Mouse (Mus musculus) liver, embryonic 11.5 days (tissue): ENCODE results near the gene Icmt. TPM values are rescaled to one million over a fixed set of nuclear protein-coding genes. Genes with fewer than 3 reads are reported as not detected.
A peak's percentile ranks its signal among the peaks of the same experiment; 100 is the strongest.

ENCODE experiments used
- ATAC-seq: fragments of 200-750 bp; cut with Nextera tagmentation; replicated peaks from 2 replicates; pipeline ENCODE4 v1.8.0; 2017; ENCODE audit warnings: moderate number of reproducible peaks, mild to moderate bottlenecking, moderate TSS enrichment, moderate library complexity; ENCODE audit not compliant: low FRiP score
- DNase-seq: peaks from one replicate; pipeline ENCODE4 v3.0.0-alpha.2; 2017; ENCODE audit warnings: low spot score
- H3K27ac ChIP-seq: fragments of 300-500 bp; sonication (generic); 2 replicates; pipeline ENCODE4 v1.5.1; 2014; ENCODE audit warnings: mild to moderate bottlenecking, low read depth, low read length, control low read depth
- H3K27me3 ChIP-seq: fragments of 300-500 bp; sonication (generic); replicated peaks from 2 replicates; pipeline ENCODE4 v1.6.1; 2014; ENCODE audit warnings: low read length, mixed read lengths; ENCODE audit not compliant: control insufficient read depth, insufficient read depth
- H3K36me3 ChIP-seq: fragments of 300-500 bp; sonication (generic); 2 replicates; pipeline ENCODE4 v1.6.1; 2014; ENCODE audit warnings: mild to moderate bottlenecking, low read length, moderate library complexity, mixed read lengths; ENCODE audit not compliant: control insufficient read depth, insufficient read depth
- H3K4me1 ChIP-seq: fragments of 300-500 bp; sonication (generic); replicated peaks from 2 replicates; pipeline ENCODE4 v1.6.1; 2014; ENCODE audit warnings: low read length, mixed read lengths; ENCODE audit not compliant: control insufficient read depth, insufficient read depth
- H3K4me2 ChIP-seq: fragments of 300-500 bp; sonication (generic); 2 replicates; pipeline ENCODE4 v1.6.1; 2014; ENCODE audit warnings: mild to moderate bottlenecking, control low read depth, moderate library complexity
- H3K4me3 ChIP-seq: fragments of 300-500 bp; sonication (generic); 2 replicates; pipeline ENCODE4 v1.5.1; 2014; ENCODE audit warnings: low read depth, low read length, control low read depth
- H3K9ac ChIP-seq: fragments of 300-500 bp; sonication (generic); 2 replicates; pipeline ENCODE4 v1.6.1; 2014; ENCODE audit warnings: low read depth, low read length, control low read depth
- H3K9me3 ChIP-seq: fragments of 300-500 bp; sonication (generic); 2 replicates; pipeline ENCODE4 v1.6.1; 2016; ENCODE audit warnings: low read length, inconsistent platforms, mixed read lengths; ENCODE audit not compliant: control insufficient read depth
- WGBS: fragments of 180-500 bp; shearing (Covaris S2); extraction: QIAGEN DNeasy Blood & Tissue Kit; methylation state at CpG from one replicate; pipeline ENCODE4 v1.1.7; 2014; 5-methylcytosine and 5-hydroxymethylcytosine counted together
- polyA plus RNA-seq: library from polyadenylated mRNA; unstranded; fragments of >200 nt; fragmentation: Nextera tagmentation; extraction: Ambion mirVana; gene quantifications from 2 replicates; pipeline ENCODE4 v1.2.1, GENCODE M21; 2014

Icmt gene
- polyA plus RNA-seq = 20.6 and 21.1 TPM in 2 replicates

DNA sequence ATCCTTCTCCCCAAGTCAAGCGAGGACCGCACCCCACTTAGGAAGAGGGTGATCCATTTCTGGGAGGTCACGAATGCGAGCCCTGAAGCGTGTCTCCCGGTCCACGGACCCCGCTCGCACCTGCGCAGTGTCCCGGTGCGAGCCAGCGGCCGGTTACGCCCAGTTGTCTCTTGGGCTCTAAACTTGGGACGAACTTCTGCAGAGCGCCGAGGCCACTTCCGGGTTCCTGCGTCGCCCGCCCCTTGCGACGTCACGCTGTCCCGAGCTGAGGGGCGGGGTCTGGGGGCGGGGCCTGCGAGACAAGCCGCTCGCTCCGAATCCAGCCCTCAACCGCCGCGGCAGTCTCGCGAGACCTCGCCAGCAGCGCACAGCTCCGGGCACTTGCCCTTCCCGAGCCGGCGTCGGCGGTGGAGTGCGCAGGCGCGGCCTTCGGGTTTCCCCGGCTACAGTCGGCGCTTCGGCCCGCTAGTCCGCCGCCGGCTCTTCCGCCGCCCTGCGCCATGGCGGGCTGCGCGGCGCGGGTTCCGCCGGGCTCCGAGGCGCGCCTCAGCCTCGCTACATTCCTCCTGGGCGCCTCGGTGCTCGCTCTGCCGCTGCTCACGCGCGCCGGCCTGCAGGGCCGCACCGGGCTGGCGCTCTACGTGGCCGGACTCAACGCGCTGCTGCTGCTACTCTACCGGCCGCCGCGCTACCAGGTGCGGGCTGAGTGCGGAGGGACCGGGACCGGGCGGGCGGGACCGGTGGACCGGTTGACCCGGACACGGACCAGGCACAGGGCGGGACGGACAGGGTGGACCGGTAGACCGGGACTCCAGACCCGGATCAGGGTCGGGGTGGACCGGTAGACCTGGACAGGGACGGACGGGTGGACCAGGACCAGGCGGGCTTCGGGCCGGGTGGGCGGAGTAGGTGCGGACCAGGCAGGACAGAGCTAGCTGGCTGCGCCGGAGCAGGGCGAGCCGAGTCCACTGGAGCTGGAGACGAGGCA, at the start of gene Icmt:
TSS of gene Icmt (plus strand) at position 354 of the 988 bp plus-strand sequence.
- peak within 1 kb of the TSS; percentile 88 for H3K4me3 ChIP-seq
- H3K27ac ChIP-seq = peak within 1 kb of the TSS; percentile 81
- H3K36me3 ChIP-seq = peaks cover 9% of the 10 kb centered on the region; the same call in 1 of the 2 replicates
- WGBS = under 1% methylated on average over 119 of the region's 119 CpGs
- peak; percentile 93 for ATAC-seq
- H3K4me1 ChIP-seq = peaks cover 18% of the 10 kb centered on the region
- peaks cover 17% of the 10 kb centered on the region for H3K27me3 ChIP-seq
- H3K9ac ChIP-seq = peak within 1 kb of the TSS; percentile 95
- peak; percentile 99 for DNase-seq
- H3K9me3 ChIP-seq = no peaks in the 10 kb centered on the region
- H3K4me2 ChIP-seq = peak within 1 kb of the TSS; percentile 96

GRCm38 (mm10) chr4:152250615-152251014, 46.4 kb upstream of the Icmt start:
- H3K4me1 ChIP-seq = no peaks in the 10 kb centered on the region
- WGBS = 83% methylated on average over 6 of the region's 6 CpGs

GRCm38 (mm10) chr4:152253183-152253759, 43.8 kb upstream of the Icmt start:
- ATAC-seq (no peak), DNase-seq (no peak)
- 67% methylated on average over 9 of the region's 9 CpGs for WGBS
- H3K4me2 ChIP-seq = no peak overlapping the region
- no peak overlapping the region for H3K27ac ChIP-seq
- no peaks in the 10 kb centered on the region for H3K4me1 ChIP-seq
- no peaks in the 10 kb centered on the region for H3K36me3 ChIP-seq
- H3K27me3 ChIP-seq = no peaks in the 10 kb centered on the region
- H3K4me3 ChIP-seq = no peak overlapping the region
- no peaks in the 10 kb centered on the region for H3K9me3 ChIP-seq
- H3K9ac ChIP-seq = no peak overlapping the region

More at GRCm38 (mm10) chr4:152250615-152251014, 46.4 kb upstream of the Icmt start:
- no peak overlapping the region for H3K27ac ChIP-seq
- no peaks in the 10 kb centered on the region for H3K36me3 ChIP-seq
- H3K9ac ChIP-seq = no peak overlapping the region
- no peaks in the 10 kb centered on the region for H3K9me3 ChIP-seq
- no peak for DNase-seq
- no peak overlapping the region for H3K4me2 ChIP-seq
- H3K27me3 ChIP-seq = no peaks in the 10 kb centered on the region
- no peak for ATAC-seq
- H3K4me3 ChIP-seq = no peak overlapping the region

DNA sequence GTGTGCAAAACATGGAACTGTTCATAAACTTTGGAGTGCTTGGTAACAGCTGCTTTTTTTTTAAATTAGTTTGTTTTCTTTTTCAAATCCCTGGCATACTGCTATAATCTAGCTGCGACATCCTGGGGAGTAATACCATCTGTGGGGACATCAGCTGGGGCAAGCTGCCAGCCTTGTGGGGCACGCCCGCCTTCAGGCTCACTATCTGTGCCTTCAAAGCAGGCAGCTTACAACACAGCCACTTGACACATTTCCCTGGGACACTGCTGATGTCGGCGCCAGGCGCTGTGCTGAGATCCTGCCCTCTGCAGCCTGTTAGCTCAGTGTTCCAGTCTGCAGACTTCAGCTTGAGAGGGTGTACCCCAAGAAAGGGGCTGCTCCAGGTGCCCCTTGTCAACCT, 40.0 kb upstream of the Icmt start:
- WGBS = 57% methylated on average over 6 of the region's 6 CpGs
- no peak overlapping the region for H3K4me3 ChIP-seq
- H3K27ac ChIP-seq = no peak overlapping the region
- H3K36me3 ChIP-seq = no peaks in the 10 kb centered on the region
- no peak for DNase-seq
- peak; percentile 79 for ATAC-seq
- H3K9ac ChIP-seq = no peak overlapping the region
- 0 out of 2 replicates have a peak, but pooled peaks cover 4% of the 10 kb centered on the region for H3K4me1 ChIP-seq
- H3K4me2 ChIP-seq = no peak overlapping the region
- no peaks in the 10 kb centered on the region for H3K27me3 ChIP-seq
- no peaks in the 10 kb centered on the region for H3K9me3 ChIP-seq

GRCm38 (mm10) chr4:152260451-152260850, 36.6 kb upstream of the Icmt start:
- DNase-seq = no peak
- Histone ChIP-seq H3K4me1 (peaks cover 30% of the 10 kb centered on the region), H3K9ac (no peak overlapping the region), H3K9me3 (no peaks in the 10 kb centered on the region), H3K27me3 (no peaks in the 10 kb centered on the region), H3K27ac (no peak overlapping the region), H3K4me3 (no peak overlapping the region), H3K36me3 (no peaks in the 10 kb centered on the region), H3K4me2 (no peak overlapping the region)
- no peak for ATAC-seq
- WGBS = 84% methylated on average over 8 of the region's 8 CpGs

DNA sequence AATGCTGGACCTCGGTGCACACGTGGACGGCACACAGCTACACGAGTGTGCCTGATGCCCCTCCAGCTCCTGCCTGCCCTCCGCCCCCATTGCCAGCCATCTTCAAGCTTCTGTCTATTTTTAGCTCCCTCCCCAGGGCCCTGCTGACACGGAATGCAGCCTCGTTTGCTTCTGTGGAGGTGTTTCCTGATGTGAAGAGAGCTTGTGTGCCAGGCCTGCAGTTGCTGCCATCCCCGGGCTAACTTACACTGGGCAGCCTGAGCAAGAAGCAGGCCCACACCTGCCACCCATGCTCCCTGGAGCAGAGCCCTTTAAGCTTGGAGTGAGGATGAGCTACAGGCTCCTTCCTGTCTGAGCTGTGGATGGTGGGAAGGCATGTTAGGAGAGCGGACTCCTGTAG, 34.8 kb upstream of the Icmt start:
- 67% methylated on average over 9 of the region's 9 CpGs for WGBS
- no peaks in the 10 kb centered on the region for H3K27me3 ChIP-seq
- ATAC-seq = no peak
- peaks cover 30% of the 10 kb centered on the region for H3K4me1 ChIP-seq
- no peaks in the 10 kb centered on the region for H3K9me3 ChIP-seq
- no peak overlapping the region for H3K27ac ChIP-seq
- DNase-seq = no peak
- no peaks in the 10 kb centered on the region for H3K36me3 ChIP-seq
- H3K4me2 ChIP-seq = no peak overlapping the region
- no peak overlapping the region for H3K9ac ChIP-seq
- H3K4me3 ChIP-seq = no peak overlapping the region

DNA sequence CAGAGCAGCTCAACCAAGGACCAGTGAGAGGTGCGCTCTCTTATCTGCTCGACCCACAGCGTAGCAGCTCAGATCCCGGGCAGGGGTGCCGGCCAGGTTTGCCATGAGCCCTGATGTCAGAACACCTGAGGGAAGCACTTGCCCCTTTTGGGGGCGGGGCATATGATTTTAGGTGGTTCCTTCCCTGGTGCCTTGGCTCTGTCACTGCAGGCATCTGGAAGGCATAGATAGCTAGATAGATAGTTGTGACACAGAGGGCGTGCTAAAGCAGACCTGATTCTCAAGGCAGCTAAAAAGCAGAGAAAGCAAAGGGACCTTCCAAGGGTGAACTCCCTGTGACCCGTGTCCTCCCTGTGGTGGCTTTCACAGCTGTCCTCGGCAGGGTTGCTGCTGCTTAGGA, 33.9 kb upstream of the Icmt start:
- Histone ChIP-seq H3K4me1 (peaks cover 30% of the 10 kb centered on the region), H3K27me3 (no peaks in the 10 kb centered on the region), H3K27ac (no peak overlapping the region), H3K4me2 (peak overlapping the region; percentile 53), H3K4me3 (no peak overlapping the region), H3K9ac (no peak overlapping the region), H3K9me3 (no peaks in the 10 kb centered on the region), H3K36me3 (no peaks in the 10 kb centered on the region)
- DNase-seq = no peak
- 56% methylated on average over 9 of the region's 9 CpGs for WGBS
- peak; percentile 58 for ATAC-seq

GRCm38 (mm10) chr4:152263512-152264176, 33.4 kb upstream of the Icmt start:
- H3K27ac ChIP-seq = peak overlapping the region; percentile 32; the same call in 1 of the 2 replicates
- 35% methylated on average over 10 of the region's 10 CpGs for WGBS
- H3K4me2 ChIP-seq = peak overlapping the region; percentile 53
- H3K9me3 ChIP-seq = no peaks in the 10 kb centered on the region
- H3K36me3 ChIP-seq = no peaks in the 10 kb centered on the region
- no peaks in the 10 kb centered on the region for H3K27me3 ChIP-seq
- ATAC-seq = peak; percentile 77
- H3K9ac ChIP-seq = peak overlapping the region; percentile 50
- H3K4me3 ChIP-seq = no peak overlapping the region
- peak; percentile 64 for DNase-seq
- peaks cover 30% of the 10 kb centered on the region for H3K4me1 ChIP-seq
